Mouse (Mus musculus) liver, adult 2 months (tissue): ENCODE measurements at regions not wholly inside any gene's neighbourhood (a gene's known extent, or its start where the extent isn't known, plus 50 kb on each side); places are given as distances from the start of the nearest gene placed in this dataset.

Experiments used
- DNase-seq: peaks from one replicate; pipeline ENCODE4 v3.0.0-alpha.2; 2011; ENCODE audit warnings: low read depth, low spot score; ENCODE audit errors: extremely low read depth
- H3K27ac ChIP-seq: fragments of 200-500 bp; replicated peaks from 2 replicates; pipeline ENCODE4 v1.5.1; 2012; ENCODE audit warnings: low read depth, mild to moderate bottlenecking, control low read depth, inconsistent platforms, low read length; ENCODE audit not compliant: insufficient read depth
- H3K27me3 ChIP-seq: fragments of 200-500 bp; 2 replicates; pipeline ENCODE4 v1.6.1; 2012; ENCODE audit warnings: mild to moderate bottlenecking, moderate library complexity, low read length, inconsistent platforms; ENCODE audit not compliant: control insufficient read depth, insufficient read depth
- H3K36me3 ChIP-seq: fragments of 200-500 bp; 2 replicates; pipeline ENCODE4 v1.6.1; 2012; ENCODE audit warnings: low read length, inconsistent platforms; ENCODE audit not compliant: control insufficient read depth, insufficient read depth
- H3K4me1 ChIP-seq: fragments of 200-500 bp; 2 replicates; pipeline ENCODE4 v1.6.1; 2011; ENCODE audit warnings: low read length; ENCODE audit not compliant: control insufficient read depth, insufficient read depth
- H3K4me3 ChIP-seq: fragments of 200-500 bp; 2 replicates; pipeline ENCODE4 v1.5.1; 2011; ENCODE audit warnings: low read depth, mild to moderate bottlenecking, control low read depth, low read length, moderate library complexity; ENCODE audit not compliant: insufficient read depth
- H3K79me2 ChIP-seq: fragments of 200-500 bp; 2 replicates; pipeline ENCODE4 v1.6.1; 2012; ENCODE audit warnings: inconsistent platforms, mild to moderate bottlenecking, low read length, moderate library complexity; ENCODE audit not compliant: control insufficient read depth, insufficient read depth
- H3K9ac ChIP-seq: fragments of 200-500 bp; 2 replicates; pipeline ENCODE4 v1.6.1; 2012; ENCODE audit warnings: low read depth, mild to moderate bottlenecking, control low read depth, inconsistent platforms, low read length
- CTCF ChIP-seq: fragments of 200-500 bp; IDR thresholded peaks from 2 replicates; pipeline ENCODE4 v1.5.1; 2011; ENCODE audit warnings: low read depth, low read length, control low read depth
- POLR2A ChIP-seq: fragments of 200-500 bp; IDR thresholded peaks from 2 replicates; pipeline ENCODE4 v1.6.1; 2011; ENCODE audit warnings: low read length, control low read depth; ENCODE audit not compliant: insufficient read depth; ENCODE audit errors: extremely low read depth
- WGBS: fragments of 180-500 bp; shearing (Covaris S2); methylation state at CpG from one replicate; pipeline ENCODE4 v1.1.7; 2018; 5-methylcytosine and 5-hydroxymethylcytosine counted together

DNA sequence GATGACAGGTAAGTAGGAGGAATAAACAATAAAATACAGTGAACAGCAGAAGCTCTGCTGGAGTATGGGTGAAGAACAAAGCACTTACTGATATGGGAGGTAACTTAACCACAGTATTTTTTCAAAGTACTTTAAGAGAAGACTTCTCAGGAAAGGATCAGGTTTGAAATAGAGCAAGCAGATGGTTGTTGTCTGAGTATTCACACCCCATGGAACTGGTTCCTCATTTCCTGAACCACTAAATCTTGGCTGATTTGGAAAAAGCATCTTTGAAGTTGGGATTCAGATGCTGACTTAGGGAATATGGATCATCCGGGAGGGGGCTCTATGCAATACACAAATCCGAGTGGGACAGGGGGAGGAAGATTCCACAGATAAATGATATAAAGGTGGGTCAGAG lies 3930.7 kb downstream of the 9330182O14Rik start:
- no peak overlapping the region for H3K4me3 ChIP-seq
- DNase-seq: no peak
- no peaks in the 10 kb centered on the region for H3K79me2 ChIP-seq
- H3K27me3 ChIP-seq: no peaks in the 10 kb centered on the region
- H3K9ac ChIP-seq: no peak overlapping the region
- H3K27ac ChIP-seq: no peak overlapping the region
- TF ChIP-seq POLR2A (no peak), CTCF (no peak)
- H3K4me1 ChIP-seq: no peaks in the 10 kb centered on the region
- WGBS: 78% methylated on average over 2 of the region's 2 CpGs
- no peaks in the 10 kb centered on the region for H3K36me3 ChIP-seq

DNA sequence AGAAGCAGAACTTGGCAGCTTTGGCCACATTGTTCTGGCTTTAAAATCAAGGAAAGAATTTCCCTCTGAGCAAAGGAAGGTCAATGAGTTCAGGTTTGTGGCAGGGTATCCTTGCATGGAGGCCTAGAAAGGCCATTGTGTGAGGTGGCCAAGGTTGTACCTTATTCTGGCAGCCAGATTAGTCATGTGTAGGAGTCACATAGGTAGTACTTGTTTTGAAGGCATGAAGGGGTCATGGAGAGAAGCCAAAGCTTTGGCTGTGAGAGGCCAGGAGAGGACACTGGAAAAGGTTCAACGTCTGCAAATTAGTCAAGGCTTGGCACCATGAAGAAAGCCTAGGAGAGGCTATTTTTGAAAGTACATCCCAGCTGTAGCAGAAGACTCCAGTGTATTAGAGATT lies 3949.5 kb downstream of the 9330182O14Rik start:
- WGBS: 59% methylated on average over 1 of the region's 1 CpGs

DNA sequence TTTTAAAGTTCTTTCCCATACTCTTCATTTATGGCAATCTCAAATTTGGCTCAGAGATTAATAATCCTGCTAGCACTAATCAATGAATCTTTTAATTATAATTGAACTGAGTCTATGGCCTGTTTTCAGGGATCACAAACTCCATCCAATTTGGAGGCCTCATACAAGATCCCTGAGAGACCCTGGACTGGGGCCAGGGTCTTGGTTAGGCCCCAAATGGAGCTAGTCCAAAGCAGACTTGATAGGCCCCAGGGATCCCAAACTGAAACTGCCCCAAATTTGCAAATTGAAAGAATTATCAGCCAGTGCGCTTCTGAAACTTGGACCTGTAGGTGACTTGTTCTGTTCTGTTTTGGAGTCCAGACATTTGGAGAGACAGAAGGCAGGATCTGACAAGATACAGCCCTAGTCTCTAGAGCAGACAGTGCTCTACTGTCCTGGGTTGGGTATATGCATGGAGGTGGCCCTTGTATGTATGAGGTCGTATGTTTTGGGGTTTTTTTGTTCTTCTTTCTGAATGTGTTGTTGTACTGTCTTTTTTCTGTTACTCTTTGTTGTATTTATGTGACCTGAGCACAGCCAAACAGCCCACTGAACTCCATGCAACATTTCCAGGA lies 3978.3 kb downstream of the 9330182O14Rik start:
- Histone ChIP-seq H3K4me3 (no peak overlapping the region), H3K36me3 (no peaks in the 10 kb centered on the region), H3K9ac (no peak overlapping the region), H3K27me3 (no peaks in the 10 kb centered on the region), H3K79me2 (no peaks in the 10 kb centered on the region), H3K4me1 (no peaks in the 10 kb centered on the region), H3K27ac (no peak overlapping the region)
- WGBS: 64% methylated on average over 2 of the region's 2 CpGs
- DNase-seq: no peak
- TF ChIP-seq CTCF (no peak), POLR2A (no peak)

More for the DNA sequence above, 3949.5 kb downstream of the 9330182O14Rik start:
- H3K36me3 ChIP-seq: no peaks in the 10 kb centered on the region
- H3K4me1 ChIP-seq: no peaks in the 10 kb centered on the region
- TF ChIP-seq CTCF: no peak
- TF ChIP-seq POLR2A: no peak
- H3K79me2 ChIP-seq: no peaks in the 10 kb centered on the region
- no peak for DNase-seq
- H3K4me3 ChIP-seq: no peak overlapping the region
- H3K9ac ChIP-seq: no peak overlapping the region
- no peaks in the 10 kb centered on the region for H3K27me3 ChIP-seq
- H3K27ac ChIP-seq: no peak overlapping the region

DNA sequence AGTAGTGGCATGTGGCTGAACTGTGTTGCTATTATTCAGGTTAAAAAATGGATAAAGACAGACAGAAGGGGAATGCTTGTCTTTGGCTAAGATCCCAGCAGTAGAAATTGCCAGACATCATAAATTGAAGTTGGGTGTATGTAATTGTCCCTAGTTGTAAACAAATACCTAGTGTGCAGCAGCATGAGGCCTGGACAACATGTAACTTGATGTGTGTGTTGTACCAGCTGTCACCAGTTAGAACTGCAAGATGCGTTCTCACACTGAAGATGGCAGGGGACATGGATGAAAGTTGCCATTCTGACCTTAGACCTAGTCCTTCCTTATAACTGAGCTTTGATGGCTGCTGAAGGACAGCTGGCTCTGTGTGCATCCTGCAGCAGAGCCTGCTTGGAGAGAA lies 4000.0 kb downstream of the 9330182O14Rik start:
- no peaks in the 10 kb centered on the region for H3K27me3 ChIP-seq
- H3K4me1 ChIP-seq: no peaks in the 10 kb centered on the region
- DNase-seq: no peak
- H3K36me3 ChIP-seq: no peaks in the 10 kb centered on the region
- TF ChIP-seq POLR2A: no peak
- no peak for TF ChIP-seq CTCF
- H3K27ac ChIP-seq: no peak overlapping the region
- no peaks in the 10 kb centered on the region for H3K79me2 ChIP-seq
- 91% methylated on average over 1 of the region's 1 CpGs for WGBS
- H3K4me3 ChIP-seq: no peak overlapping the region
- H3K9ac ChIP-seq: no peak overlapping the region
